Mouse (Mus musculus) gonadal fat pad, adult 2 months (tissue): ENCODE data around the gene Slc25a30. TPM values are rescaled to one million over a fixed set of nuclear protein-coding genes. Genes with fewer than 3 reads are reported as not detected.
"Not testable (repeated sequence)": the region's sequence is repeated elsewhere in the genome, so short reads cannot be mapped to it uniquely, and the experiment has no call there.

Experiments
- DNase-seq: peaks from one replicate; pipeline ENCODE4 v3.0.0-alpha.2; 2012; ENCODE audit warnings: low read depth
- polyA plus RNA-seq: library from polyadenylated mRNA; depleted of rRNA; stranded (reverse); fragments of >200 nt; gene quantifications from 2 replicates; pipeline ENCODE4 v1.2.3, GENCODE M21; 2012; rRNA removed

Slc25a30 gene
- 16.2 and 23.0 TPM in 2 replicates for polyA plus RNA-seq

GRCm38 (mm10) chr14:75786868-75787793, at the start of gene Slc25a30:
TSS of gene Slc25a30 (minus strand) at chr14:75787037.
- no peak for DNase-seq

DNA sequence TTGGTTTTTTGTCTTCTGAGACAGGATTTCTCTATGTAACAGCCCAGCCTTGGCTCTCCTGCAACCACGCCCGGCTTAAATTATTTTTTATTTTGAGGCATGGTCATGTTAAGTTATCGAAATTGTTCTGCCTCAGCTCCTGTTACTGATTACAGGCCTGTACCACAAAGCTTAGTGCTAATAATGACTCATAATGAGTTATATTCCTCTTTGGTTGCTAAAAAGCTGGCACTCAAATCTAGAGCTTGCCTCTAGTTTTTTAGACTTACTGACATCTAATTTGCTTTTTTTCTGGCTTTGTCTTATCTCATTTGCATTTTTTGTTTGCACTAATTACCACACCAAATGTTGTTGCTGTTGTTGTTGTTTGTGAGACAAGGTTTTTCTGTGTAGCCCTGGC, 49.7 kb upstream of the Slc25a30 start:
- no peak for DNase-seq

DNA sequence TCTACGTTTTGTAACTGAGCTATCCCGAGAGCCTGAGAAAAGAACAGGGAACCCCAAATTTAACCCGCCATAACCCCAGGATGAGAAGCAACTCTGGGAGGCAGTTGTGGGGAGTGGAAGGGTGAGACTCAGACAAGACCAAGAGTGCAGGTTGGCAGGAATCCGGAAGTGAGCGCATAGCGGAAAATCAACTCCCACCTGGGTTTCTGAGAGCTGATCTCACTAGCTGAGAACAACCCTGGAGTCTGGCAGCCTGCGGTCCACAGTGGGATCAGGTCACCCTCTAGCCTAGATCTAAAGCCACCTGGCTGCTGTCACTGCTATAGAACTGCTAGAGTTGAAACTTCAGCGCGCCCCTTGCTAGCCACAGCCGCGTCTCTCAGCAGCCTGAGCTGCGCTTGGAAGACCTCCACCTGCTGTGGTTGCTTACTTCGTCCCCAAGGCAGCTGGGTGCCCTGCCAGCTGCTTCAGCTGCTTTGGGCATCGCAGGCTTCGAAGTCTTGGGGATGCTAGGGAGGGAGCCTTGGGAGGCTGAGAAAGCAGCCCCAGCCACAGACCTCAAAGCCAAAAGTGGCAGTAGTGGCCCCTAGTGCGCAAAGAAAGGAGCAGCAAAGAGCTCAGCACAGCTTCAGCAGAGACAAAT, 48.0 kb upstream of the Slc25a30 start:
- no peak for DNase-seq

GRCm38 (mm10) chr14:75834251-75834738, 47.5 kb upstream of the Slc25a30 start:
- DNase-seq = peak; percentile 71

DNA sequence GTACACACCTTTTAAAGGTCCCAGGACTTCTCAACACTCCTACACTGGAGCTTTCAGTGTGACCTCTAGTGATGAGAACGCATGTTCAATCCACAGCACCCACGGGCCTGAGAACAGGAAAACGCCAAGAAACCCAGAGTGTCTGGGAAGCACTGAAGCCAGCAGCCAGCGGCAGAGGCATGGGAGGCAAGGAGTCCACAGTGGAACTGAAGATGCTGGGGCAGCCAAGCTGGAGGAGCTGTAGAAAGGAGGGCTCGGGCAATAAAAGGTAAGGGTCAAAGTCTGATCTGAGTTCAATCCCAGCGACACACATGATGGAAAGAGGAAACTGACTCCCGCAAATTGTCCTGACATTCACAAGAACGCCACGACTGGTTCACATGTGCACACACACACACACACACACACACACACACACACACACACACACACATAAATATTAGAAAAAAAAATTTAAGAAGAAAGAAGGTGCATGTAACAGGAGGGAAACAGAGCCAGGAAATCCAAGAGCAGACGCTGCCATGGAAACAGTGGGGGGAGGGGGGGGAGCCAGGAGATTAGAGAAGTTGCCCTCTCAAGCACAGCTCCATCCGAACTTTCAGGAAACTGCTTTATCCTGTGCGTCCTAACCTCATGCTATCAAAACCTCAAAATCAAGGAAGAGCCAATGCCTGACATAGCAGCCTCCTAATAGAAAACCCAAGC, 46.9 kb upstream of the Slc25a30 start:
- no peak for DNase-seq

GRCm38 (mm10) chr14:75832982-75833381, 46.1 kb upstream of the Slc25a30 start:
- DNase-seq = no peak

DNA sequence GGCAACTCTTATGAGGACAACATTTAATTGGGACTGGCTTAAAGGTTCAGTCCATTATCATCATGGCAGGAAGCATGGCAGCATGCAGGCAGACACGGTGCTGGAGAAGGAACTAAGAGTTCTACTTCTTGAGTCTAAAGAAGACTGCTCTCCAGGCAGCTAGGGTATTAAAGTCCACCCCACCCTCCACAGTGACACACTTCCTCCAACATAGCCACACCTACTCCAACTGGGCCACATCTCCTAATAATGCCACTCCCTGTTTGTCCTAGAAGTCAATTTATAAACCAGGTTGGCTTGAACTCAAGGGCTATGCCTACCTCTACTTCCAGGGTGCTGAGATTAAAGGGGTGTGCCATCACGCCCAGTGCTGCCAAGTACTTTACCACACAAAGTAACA, 45.2 kb upstream of the Slc25a30 start:
- DNase-seq = no peak

DNA sequence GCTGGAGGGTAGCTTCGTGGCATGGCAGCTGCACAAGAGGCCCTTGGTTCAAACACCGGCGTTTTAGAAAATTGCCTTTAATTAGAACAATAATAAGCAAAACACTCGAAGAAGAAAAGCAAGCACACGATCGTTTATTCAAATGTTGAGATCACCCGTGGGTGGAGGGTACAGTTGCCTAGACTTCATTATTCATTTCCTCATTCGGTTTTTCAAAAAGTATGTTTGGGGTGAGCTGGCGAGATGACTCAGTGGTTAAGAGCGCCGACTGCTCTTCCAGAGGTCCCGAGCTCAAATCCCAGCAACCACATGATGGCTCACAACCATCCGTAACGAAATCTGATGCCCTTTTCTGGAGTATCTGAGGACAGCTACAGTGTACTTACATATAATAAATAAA, 43.0 kb upstream of the Slc25a30 start:
- DNase-seq = not testable (repeated sequence)

DNA sequence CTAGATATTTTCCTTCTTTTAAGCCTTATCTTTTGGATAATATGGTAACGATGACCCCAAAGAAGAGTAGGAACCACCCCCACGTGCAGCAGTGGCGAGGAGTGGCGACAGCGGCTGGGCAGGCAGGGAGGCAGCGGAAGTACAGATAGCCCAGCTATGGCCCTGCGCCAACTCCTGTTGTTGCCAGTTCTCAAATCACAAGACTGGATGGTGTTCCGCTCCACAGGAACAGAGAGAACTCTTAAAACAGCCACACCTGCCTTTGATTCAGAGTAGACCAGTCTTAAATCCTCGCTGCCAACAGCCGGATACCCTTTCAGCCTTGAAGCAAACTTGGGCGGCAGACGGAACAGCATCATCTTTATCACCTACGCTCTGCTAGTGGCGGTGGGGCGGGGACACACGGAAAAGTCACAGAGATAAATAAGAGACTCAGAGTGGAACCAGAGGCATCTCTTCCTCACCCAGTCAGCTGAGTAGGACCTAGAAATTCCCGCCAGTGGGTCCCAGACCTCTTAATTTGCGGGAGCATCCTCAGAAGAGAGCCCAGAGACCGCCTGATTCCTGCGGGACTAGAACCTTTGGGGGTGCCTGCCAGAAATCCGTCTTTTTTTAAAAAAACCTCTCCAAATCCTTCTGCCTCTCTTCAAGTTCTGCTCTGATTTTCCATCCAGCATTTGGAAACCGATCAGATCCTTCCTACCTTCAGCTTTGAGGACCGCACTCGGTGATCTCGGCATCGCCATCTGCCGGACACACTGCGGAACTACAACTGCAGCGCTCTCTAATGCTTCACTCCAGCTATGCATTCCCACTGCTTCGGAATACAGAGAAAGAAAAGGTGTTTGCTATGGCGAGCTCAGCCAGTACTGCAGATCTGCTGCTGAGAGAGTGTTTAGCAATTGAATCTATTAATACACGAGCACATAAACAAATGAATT, 42.3 kb upstream of the Slc25a30 start:
- DNase-seq = no peak

GRCm38 (mm10) chr14:75828221-75828620, 41.4 kb upstream of the Slc25a30 start:
- no peak for DNase-seq

- DNase-seq = no peak
Measured at GRCm38 (mm10) chr14:75826851-75827410, 40.1 kb upstream of the Slc25a30 start.

- DNase-seq = no peak
Measured at GRCm38 (mm10) chr14:75820007-75820406, 33.2 kb upstream of the Slc25a30 start.

DNA sequence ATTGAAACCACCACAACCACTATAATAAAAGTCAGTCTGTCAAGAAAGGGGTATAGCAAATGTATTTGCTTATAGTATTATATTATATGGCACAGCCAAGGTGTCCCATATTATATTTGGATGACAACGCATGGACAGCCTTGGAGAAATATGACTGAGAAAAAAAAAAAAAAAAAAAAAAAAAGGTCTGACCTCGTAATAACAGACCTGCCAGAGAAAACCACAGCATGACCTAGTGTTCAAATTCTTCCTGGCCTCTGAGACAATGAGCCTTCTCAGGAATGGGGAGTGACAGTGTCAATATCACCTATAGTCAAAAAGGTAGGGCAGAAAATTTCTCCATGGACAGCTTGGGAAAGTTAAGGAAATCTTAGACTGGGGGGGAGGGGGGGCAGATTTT, 32.5 kb upstream of the Slc25a30 start:
- no peak for DNase-seq

- DNase-seq = no peak
Measured at GRCm38 (mm10) chr14:75818528-75818927, 31.7 kb upstream of the Slc25a30 start.

DNA sequence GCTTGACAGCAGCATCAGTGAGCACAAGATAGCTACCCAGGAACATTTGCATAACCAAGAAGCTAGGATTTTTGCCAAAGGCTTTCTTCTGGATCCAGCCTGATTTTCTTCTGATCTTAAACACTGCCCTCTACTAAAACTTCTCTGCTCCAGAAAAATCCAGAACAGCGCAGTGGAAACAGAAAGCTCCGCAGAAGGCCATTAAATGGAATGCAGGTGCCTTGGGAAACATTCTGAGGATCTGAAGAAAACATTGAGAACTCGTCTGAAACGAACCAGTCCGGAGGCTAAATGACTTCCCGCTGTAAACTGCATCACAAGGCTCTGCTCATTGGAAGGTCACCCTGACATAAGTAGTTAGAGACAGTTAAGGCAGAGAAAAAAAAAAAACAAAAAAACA, 23.1 kb upstream of the Slc25a30 start:
- no peak for DNase-seq

GRCm38 (mm10) chr14:75807800-75808199, 21.0 kb upstream of the Slc25a30 start:
- no peak for DNase-seq

DNA sequence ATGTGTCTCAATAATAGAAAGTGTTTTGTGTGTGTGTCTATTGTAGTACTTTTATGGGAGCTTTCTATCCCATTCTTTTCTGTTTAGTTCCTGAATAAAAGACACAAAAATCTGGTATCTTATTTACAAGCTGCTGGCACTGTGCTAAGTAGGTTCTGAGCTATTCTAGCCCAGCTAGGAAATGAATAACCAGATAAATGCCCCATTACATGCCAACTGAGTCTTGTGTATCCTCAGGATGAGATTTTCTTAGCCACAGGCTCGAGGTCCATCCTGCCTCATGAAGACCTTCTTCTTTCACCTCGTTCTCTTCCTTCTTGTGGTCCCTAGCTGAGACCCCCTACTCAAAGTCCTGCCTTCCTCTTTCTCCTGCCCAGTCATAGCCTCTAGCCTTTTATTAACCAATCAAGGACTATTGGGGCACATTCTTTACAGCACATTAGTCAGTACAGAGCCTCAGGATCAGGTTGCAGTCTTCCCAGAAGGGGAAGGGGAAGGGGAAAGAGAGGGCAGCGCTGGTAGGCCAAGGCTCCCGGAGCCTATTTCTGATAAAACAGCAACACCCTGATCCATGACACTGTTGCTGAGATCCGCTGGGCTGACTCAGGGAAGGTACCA, 11.0 kb upstream of the Slc25a30 start:
- no peak for DNase-seq

DNA sequence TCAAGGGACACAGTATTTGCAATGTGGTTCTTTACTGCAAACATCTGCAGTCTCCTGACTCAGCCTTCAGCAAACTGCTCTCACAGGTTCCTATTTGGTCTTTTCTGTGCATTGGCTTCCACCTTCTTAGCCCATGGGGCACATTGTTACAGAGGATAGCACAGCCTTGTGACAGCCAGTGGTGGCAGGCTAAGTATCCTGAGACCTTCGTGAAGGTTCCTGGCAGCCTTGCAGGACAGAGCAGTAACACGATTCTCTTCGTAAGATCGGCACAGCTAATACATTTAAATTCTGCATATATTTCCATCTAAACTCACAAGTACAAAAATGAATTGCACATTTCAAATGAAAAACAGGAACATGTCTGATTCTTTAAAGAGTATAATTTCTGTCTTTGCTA, 9.1 kb upstream of the Slc25a30 start:
- no peak for DNase-seq

DNA sequence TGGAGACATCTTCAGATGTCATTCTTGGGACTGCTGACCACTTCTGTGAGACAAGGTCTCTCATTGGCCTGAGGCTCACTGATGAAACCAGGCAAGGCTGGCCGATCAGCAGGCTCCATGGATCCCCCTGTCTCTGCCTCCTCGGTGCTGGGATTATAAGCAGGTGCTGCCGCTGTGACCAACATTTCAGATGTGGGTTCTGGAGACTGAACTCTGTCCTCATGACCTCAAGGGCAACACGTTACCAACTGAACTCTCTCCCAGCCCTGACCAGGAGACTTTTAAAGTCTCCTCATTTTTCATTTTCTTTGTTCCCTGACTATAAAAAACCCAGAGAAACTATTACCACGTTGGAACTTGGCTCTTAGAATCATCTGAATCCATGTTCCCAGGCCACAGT, 7.9 kb upstream of the Slc25a30 start:
- no peak for DNase-seq

- no peak for DNase-seq
Measured at GRCm38 (mm10) chr14:75794324-75794723, 7.5 kb upstream of the Slc25a30 start.
